Mouse (Mus musculus) forelimb bud, embryonic 11.5 days (tissue): Measurements from ENCODE around the gene Kcng1.

Source experiments
- DNase-seq: peaks from one replicate; pipeline ENCODE4 v3.0.0-alpha.2; 2012; ENCODE audit warnings: low read depth, low spot score

Gene Kcng1

DNA sequence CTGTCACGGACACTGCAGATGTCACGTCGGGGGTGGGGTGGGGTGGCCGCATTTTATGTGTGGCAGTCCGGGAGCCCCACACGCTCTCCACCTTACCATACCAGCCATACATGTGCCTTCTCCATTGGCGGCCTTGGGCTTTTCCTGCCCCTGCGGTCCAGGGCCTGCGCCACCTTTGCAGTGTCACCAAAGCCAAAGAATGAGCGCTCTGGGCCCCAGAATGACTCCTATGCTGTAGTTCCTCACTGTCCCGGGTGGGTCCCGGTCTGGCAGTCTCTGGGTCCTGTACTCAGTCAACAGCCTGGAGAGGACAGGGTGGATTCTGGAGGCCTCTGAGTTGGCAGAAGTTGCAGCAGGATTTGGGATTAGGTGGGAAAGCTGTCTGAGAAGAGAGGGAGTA is at the start of gene Kcng1:
Kcng1 (minus strand) TSS at position 155 of the 400 bp plus-strand sequence.
- DNase-seq, result no peak

GRCm38 (mm10) chr2:168330421-168331070 is 49.0 kb upstream of the Kcng1 start:
- DNase-seq, result no peak

DNA sequence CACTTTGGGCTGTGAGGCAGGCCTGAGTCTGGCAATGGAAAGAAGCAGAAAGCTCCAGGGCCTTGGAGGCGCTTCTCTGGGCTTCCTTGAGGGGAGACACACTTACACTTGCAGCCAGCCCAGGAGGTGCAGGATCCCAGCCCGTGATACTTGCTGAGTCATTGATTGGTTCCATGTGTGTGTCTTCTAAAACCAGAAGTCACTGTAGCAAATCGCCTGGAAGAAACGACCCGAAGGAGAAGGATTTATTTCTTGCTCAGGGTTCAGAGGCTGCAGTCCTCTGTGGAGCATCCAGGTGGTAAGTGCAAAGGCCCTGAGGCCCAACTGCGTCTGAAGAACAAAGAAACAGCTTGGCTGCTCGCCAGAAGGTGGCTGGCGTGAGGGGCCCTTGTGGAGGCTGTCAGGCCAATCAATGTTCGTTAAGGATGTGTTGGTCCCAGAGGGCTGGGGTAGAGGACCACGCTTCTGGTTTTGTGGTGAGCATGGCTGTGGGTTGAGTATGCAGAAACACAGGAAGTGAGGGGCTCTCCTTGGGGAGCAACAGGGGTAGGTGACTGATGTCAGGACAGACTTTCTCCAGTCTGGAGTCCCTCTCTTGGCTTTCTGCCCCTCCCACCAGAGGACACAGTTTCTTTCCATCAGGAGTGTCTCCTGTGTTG is 40.3 kb upstream of the Kcng1 start:
- peak; percentile 35 for DNase-seq

- DNase-seq, result no peak
These were observed 39.0 kb upstream of the Kcng1 start for GRCm38 (mm10) chr2:168320388-168321182.

GRCm38 (mm10) chr2:168314646-168315446 is 33.3 kb upstream of the Kcng1 start:
- DNase-seq, result no peak

- no peak for DNase-seq
These were observed 31.0 kb upstream of the Kcng1 start for GRCm38 (mm10) chr2:168312504-168312903.

GRCm38 (mm10) chr2:168311006-168311405 is 29.5 kb upstream of the Kcng1 start:
- DNase-seq, result no peak

DNA sequence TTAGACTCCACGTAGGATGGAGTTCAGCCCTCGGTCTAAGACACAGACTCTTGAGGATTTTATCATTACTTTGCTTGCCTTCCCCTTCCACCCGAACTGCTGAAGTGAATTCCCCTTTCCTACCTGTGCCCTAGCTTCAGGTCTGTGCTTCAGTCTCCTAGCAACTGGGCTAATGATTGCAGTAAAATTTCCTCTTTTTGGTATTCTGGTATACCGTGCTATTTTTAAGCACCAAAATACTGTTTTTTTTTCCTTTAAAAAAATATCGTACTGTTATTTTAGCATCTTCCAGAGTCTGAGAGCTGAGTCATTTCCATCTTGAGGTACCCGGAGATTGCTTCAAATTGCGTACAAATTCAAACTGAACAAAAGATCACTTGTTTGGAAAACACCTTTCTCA is 27.4 kb upstream of the Kcng1 start:
- no peak for DNase-seq

- no peak for DNase-seq
These were observed 18.1 kb upstream of the Kcng1 start for GRCm38 (mm10) chr2:168299650-168300049.

GRCm38 (mm10) chr2:168296530-168296929 is 15.0 kb upstream of the Kcng1 start:
- DNase-seq, result no peak

DNA sequence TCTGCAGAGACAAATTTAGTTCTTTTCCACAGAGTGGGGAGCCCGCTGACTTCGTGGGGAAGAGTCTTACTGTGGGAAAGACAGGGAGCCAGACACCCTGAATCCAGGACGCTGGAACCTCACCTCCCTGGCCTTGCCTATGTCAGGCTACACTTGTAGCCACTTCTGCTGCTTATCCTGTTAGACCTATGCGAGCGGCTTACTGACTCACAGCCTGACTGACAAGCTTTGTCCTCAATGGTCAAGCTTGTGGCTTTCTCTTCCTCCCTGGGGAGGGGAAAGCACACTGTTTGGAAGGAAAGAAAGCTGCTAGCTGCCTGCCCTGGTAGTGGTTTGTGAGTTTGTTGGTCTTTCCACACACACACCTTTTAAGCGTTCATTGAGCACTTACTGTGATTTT is 11.0 kb upstream of the Kcng1 start:
- DNase-seq, result no peak

- DNase-seq, result no peak
These were observed 10.5 kb upstream of the Kcng1 start for GRCm38 (mm10) chr2:168292041-168292440.

DNA sequence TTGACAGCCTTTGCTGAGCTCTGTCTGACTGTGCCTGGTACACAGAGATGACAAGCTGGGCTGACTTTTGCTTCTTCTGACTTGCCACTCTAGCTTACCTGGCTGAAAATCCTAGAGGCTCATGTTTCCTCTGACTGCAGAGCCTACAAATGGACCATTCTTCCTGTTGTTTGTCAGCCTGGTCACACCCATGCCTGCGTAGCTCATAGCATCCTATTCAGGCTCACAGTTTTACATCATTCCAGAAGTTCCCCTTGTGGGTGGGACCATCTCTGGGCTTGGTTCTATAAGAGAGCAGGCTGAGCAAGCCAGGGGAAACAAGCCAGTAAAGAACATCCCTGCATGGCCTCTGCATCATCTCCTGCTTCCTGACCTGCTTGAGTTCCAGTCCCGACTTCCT is 8.3 kb upstream of the Kcng1 start:
- DNase-seq, result no peak

DNA sequence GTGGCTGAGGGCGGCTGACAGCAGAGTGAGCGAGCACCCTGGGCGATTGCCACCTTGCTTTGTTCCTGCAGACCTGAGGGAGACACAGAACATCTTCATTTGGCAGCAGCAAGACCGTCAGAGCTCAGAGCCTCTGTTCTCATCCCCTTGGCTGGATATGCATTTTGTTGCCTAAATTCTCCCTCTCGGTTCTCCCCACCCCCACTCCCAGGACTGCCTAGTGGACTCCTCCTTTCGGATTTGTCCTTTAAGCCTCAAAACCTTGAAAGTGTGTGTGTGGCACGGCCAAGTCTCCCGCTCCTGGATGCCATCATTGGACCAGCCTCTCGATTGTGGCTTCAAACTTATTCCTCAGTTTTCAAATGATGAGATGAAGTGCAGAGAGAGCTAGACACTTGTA is 7.5 kb upstream of the Kcng1 start:
- no peak for DNase-seq

DNA sequence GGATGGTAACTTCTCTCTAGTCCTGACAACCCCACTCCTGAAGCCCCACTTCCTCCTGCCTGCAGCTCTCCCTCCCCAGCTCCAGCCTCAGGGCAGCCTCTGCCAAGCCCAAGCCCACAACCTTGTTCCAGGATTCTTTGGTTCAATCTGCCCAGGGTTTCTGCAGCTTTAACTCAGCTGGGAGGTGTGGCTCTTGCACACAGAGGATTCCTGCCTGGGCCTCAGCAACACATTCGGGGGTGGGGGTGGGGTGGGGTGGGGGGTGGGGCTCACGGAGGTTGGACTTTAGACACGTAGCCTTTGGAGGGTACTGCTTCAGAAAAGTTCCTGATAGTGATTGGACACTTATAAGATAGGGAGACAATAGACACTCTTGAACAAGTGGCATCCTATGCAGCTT is 5.5 kb upstream of the Kcng1 start:
- DNase-seq, result no peak

DNA sequence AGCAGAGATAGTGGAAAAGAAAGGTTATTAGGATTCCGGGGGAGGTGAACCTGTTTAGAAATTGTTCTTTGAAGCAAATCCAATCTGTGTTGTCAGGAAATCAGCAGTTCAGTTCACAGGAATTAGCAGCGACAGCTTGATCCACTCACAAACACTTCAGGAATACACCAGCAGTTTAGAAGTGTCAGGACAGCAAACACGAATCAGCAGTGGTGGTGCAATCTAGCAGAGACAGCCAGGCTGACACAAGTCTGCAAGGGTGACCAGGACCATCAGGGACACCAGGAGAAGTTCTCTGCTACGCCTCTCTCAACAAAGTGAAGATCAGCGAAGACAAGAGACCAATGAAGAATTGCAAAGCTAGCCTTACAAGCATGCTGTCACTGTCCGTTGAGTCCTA is 3.6 kb upstream of the Kcng1 start:
- DNase-seq, result no peak

DNA sequence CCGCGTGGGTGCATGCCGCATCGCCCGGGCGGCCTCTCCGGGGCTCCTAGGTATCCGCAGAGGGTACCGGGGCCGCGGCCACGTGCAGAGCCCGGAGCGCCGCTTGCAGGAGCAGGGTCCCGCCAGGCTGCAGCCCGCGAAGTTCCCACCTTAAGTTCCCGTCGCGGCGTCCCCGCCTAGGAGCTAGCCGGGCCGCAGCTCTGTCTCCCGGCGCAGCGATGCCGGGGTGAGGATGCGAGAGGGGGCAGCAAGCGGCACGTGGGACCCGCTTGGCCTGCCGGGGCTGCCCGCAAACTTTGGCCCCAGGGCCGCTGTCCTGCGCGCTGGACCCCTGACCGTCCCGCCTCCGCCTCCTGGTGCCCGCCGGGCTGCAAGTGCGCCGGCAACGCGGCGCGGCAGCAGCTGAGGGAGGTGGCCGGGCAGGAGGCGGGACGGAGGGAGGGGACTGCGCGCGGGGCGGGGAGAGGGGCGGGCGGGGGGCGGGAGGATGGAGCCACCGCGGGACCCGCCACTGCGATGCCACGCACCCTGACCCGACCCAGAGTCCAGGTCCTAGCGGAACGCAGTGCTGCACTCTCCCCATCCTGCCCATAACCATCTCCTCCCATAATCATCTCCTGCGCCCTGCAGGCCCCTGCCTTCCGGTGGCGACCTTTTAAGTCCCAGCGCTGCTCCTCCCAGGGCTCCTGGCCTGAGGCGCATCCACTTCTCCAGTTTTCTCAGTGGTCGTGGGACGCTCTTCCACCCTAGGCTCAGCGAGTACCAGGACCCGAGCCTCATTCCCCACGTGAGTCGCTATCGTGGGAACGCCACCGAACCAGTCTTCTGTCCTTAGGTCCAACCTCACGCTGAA is 581 bp downstream of the Kcng1 start:
- peak; percentile 31 for DNase-seq

DNA sequence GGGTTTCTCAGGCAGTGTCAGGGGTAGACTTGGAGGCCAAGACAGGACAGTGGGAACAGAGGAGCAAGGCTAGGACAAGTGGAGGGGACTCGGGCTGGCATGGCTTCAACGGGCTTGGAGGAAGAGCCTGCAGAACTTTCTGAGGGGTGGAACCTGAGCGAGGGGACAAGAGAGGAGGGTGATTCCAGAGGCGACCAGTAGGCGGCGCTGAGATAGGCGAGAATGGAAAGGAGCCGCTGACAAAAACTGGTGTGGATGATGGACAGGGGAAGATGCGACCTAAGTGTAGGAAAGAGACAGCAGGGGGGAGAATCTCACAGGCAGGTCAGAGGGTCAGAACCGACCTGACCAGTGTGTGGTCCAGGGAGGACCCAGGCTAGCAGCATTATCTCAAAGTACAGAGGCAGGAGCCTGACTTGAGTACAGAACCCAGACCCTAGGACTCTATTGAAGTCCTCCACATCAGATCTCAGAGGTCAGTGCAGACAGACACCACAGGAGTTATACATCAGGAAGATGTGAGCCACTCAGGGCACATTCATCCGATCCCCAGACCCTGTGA is 7.1 kb downstream of the Kcng1 start:
- DNase-seq, result peak; percentile 53

DNA sequence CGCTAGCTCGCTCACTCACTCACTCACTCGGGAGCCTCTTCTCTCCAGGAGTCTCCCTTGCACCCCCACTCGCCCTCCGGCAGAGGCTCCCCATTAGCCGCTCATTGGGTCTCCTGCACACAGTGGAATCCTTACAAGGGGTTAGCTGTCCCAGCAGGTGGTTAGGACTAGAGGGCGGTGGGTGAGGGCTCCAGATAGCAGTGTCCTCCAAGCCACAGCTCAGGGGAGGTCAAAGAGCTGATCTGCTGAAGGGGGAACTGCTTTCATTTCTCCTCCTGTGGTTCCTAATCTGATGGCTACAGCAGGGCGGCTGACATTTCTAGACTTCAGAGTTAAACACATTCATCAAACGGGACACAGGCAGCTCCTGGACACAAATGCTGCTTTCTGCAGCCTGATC is 8.1 kb downstream of the Kcng1 start:
- DNase-seq, result no peak

GRCm38 (mm10) chr2:168268033-168268432 is 13.5 kb downstream of the Kcng1 start:
- no peak for DNase-seq

- DNase-seq, result no peak
These were observed 20.6 kb downstream of the Kcng1 start for GRCm38 (mm10) chr2:168260900-168261299.
